Mouse (Mus musculus) erythroblast, adult 5-6 weeks (primary cell): ENCODE results near the gene Pnmal2. TPM values are rescaled to one million over a fixed set of nuclear protein-coding genes. Genes with fewer than 3 reads are reported as not detected.
A peak's percentile ranks its signal among the peaks of the same experiment; 100 is the strongest.
"Not testable (repeated sequence)": the region's sequence is repeated elsewhere in the genome, so short reads cannot be mapped to it uniquely, and the experiment has no call there.

Experiments used
- ATAC-seq: replicated peaks from 2 replicates; pipeline ENCODE4 v1.8.0; 2016; ENCODE audit warnings: moderate number of reproducible peaks, mild to moderate bottlenecking, moderate TSS enrichment, inconsistent platforms; ENCODE audit not compliant: poor library complexity, low FRiP score, severe bottlenecking
- total RNA-seq, 2 experiments: library from RNA; stranded (forward) in 1 of 2; stranded (reverse) in 1 of 2; fragments of 150-400 nt in 1 of 2; fragments of 200-764, 138-1000 nt in 1 of 2; gene quantifications; 2 replicates each; pipeline versions ENCODE4 v1.2.3 to v1.2.4; 2015 to 2017; ENCODE audit warnings: low replicate concordance in 2 of 2

Pnmal2 gene
- total RNA-seq, 2 experiments from 2014 or later, result not detected

- no peak for ATAC-seq
Measured at GRCm38 (mm10) chr7:16938117-16938791, 6.2 kb upstream of the Pnmal2 start.

GRCm38 (mm10) chr7:16940292-16940691, 4.2 kb upstream of the Pnmal2 start:
- ATAC-seq, result no peak

- ATAC-seq, result no peak
Measured at GRCm38 (mm10) chr7:16942861-16943260, 1.6 kb upstream of the Pnmal2 start.

GRCm38 (mm10) chr7:16944808-16945315, 380 bp downstream of the Pnmal2 start:
- ATAC-seq, result no peak

- ATAC-seq, result no peak
Measured at GRCm38 (mm10) chr7:16945419-16945818, 937 bp downstream of the Pnmal2 start.

- ATAC-seq, result no peak
Measured at GRCm38 (mm10) chr7:16946441-16947348, 2.2 kb downstream of the Pnmal2 start.

GRCm38 (mm10) chr7:16947349-16947895, 2.9 kb downstream of the Pnmal2 start:
- no peak for ATAC-seq

GRCm38 (mm10) chr7:16947959-16948361, 3.5 kb downstream of the Pnmal2 start:
- no peak for ATAC-seq

GRCm38 (mm10) chr7:16948923-16949458, 4.5 kb downstream of the Pnmal2 start:
- ATAC-seq, result no peak

GRCm38 (mm10) chr7:16949908-16950841, 5.7 kb downstream of the Pnmal2 start:
- peak; percentile 52 for ATAC-seq

GRCm38 (mm10) chr7:16950861-16951635, 6.6 kb downstream of the Pnmal2 start:
- ATAC-seq, result no peak

- ATAC-seq, result not testable (repeated sequence)
Measured at GRCm38 (mm10) chr7:16953776-16954175, 9.3 kb downstream of the Pnmal2 start.

- ATAC-seq, result no peak
Measured at GRCm38 (mm10) chr7:16955712-16956111, 11.2 kb downstream of the Pnmal2 start.

- no peak for ATAC-seq
Measured at GRCm38 (mm10) chr7:16956410-16957265, 12.2 kb downstream of the Pnmal2 start.

GRCm38 (mm10) chr7:16959539-16960187, 15.2 kb downstream of the Pnmal2 start, which contains the start of gene Pnmal1:
TSS of gene Pnmal1 (plus strand) at chr7:16959679.
- ATAC-seq, result no peak

GRCm38 (mm10) chr7:16961678-16962077, 17.2 kb downstream of the Pnmal2 start:
- no peak for ATAC-seq

- no peak for ATAC-seq
Measured at GRCm38 (mm10) chr7:16968414-16968813, 23.9 kb downstream of the Pnmal2 start.
